Mouse (Mus musculus) midbrain, embryonic 11.5 days (tissue): ENCODE measurements around the gene Sfxn2. TPM values are rescaled to one million over a fixed set of nuclear protein-coding genes. Genes with fewer than 3 reads are reported as not detected.
"Not testable (repeated sequence)": the region's sequence is repeated elsewhere in the genome, so short reads cannot be mapped to it uniquely, and the experiment has no call there.

Experiments used
- ATAC-seq: fragments of 200-750 bp; cut with Nextera tagmentation; 2 replicates; pipeline ENCODE4 v1.8.0; 2017; ENCODE audit warnings: moderate TSS enrichment, moderate library complexity; ENCODE audit not compliant: low FRiP score
- DNase-seq: peaks from one replicate; pipeline ENCODE4 v3.0.0; 2015; ENCODE audit warnings: low spot score; ENCODE audit errors: missing footprints
- H3K27ac ChIP-seq: fragments of 300-500 bp; sonication (generic); 2 replicates; pipeline ENCODE4 v1.5.1; 2014; ENCODE audit warnings: low read depth, low read length
- H3K27me3 ChIP-seq: fragments of 300-500 bp; sonication (generic); 2 replicates; pipeline ENCODE4 v1.6.1; 2014; ENCODE audit warnings: mild to moderate bottlenecking, low read length, moderate library complexity, mixed read lengths; ENCODE audit not compliant: control insufficient read depth, insufficient read depth
- H3K36me3 ChIP-seq: fragments of 300-500 bp; sonication (generic); 2 replicates; pipeline ENCODE4 v1.6.1; 2014; ENCODE audit warnings: mild to moderate bottlenecking, low read length, moderate library complexity, mixed read lengths; ENCODE audit not compliant: control insufficient read depth, insufficient read depth
- H3K4me1 ChIP-seq: fragments of 300-500 bp; sonication (generic); 2 replicates; pipeline ENCODE4 v1.6.1; 2014; ENCODE audit warnings: low read length; ENCODE audit not compliant: control insufficient read depth, insufficient read depth
- H3K4me2 ChIP-seq: fragments of 300-500 bp; sonication (generic); 2 replicates; pipeline ENCODE4 v1.6.1; 2014; ENCODE audit warnings: mild to moderate bottlenecking, moderate library complexity
- H3K4me3 ChIP-seq: fragments of 300-500 bp; sonication (generic); 2 replicates; pipeline ENCODE4 v1.5.1; 2014; ENCODE audit warnings: low read depth, low read length
- H3K9ac ChIP-seq: fragments of 300-500 bp; sonication (generic); 2 replicates; pipeline ENCODE4 v1.6.1; 2014; ENCODE audit warnings: low read length
- H3K9me3 ChIP-seq: fragments of 300-500 bp; sonication (generic); 2 replicates; pipeline ENCODE4 v1.6.1; 2016; ENCODE audit warnings: low read length; ENCODE audit not compliant: control insufficient read depth
- WGBS: fragments of 180-500 bp; shearing (Covaris S2); extraction: QIAGEN DNeasy Blood & Tissue Kit; methylation state at CpG from one replicate; pipeline ENCODE4 v1.1.7; 2014; 5-methylcytosine and 5-hydroxymethylcytosine counted together
- polyA plus RNA-seq: library from polyadenylated mRNA; unstranded; fragments of >200 nt; fragmentation: Nextera tagmentation; extraction: Ambion mirVana; gene quantifications from 2 replicates; pipeline ENCODE4 v1.2.1, GENCODE M21; 2014

Gene Sfxn2
- polyA plus RNA-seq, 1 experiment from 2014 or later = 12.1 TPM

- H3K9me3 ChIP-seq = no peaks in the 10 kb centered on the region
- peak; percentile 85 for DNase-seq
- H3K9ac ChIP-seq = no peak overlapping the region
- H3K4me2 ChIP-seq = no peak overlapping the region
- no peak overlapping the region for H3K27ac ChIP-seq
- no peaks in the 10 kb centered on the region for H3K4me1 ChIP-seq
- no peak overlapping the region for H3K4me3 ChIP-seq
- no peaks in the 10 kb centered on the region for H3K27me3 ChIP-seq
- WGBS = 39% methylated on average over 1 of the region's 1 CpGs
- peaks cover 4% of the 10 kb centered on the region; the same call in 1 of the 2 replicates for H3K36me3 ChIP-seq
- no peak for ATAC-seq
These were observed 11.0 kb upstream of the Sfxn2 start for GRCm38 (mm10) chr19:46562132-46562531.

GRCm38 (mm10) chr19:46562581-46563515 is 10.3 kb upstream of the Sfxn2 start:
- Histone ChIP-seq H3K36me3 (peaks cover 4% of the 10 kb centered on the region; the same call in 1 of the 2 replicates), H3K9me3 (no peaks in the 10 kb centered on the region), H3K27me3 (no peaks in the 10 kb centered on the region), H3K4me1 (no peaks in the 10 kb centered on the region), H3K4me3 (no peak overlapping the region), H3K4me2 (no peak overlapping the region), H3K27ac (no peak overlapping the region), H3K9ac (no peak overlapping the region)
- DNase-seq (peak; percentile 81), ATAC-seq (no peak)
- 90% methylated on average over 14 of the region's 14 CpGs for WGBS

GRCm38 (mm10) chr19:46563603-46564002 is 9.6 kb upstream of the Sfxn2 start:
- Histone ChIP-seq H3K4me2 (no peak overlapping the region), H3K27me3 (no peaks in the 10 kb centered on the region), H3K9ac (no peak overlapping the region), H3K4me1 (no peaks in the 10 kb centered on the region), H3K36me3 (0 out of 2 replicates have a peak, but pooled peaks cover 2% of the 10 kb centered on the region), H3K4me3 (no peak overlapping the region), H3K9me3 (no peaks in the 10 kb centered on the region), H3K27ac (no peak overlapping the region)
- ATAC-seq (no peak), DNase-seq (peak; percentile 69)
- 90% methylated on average over 4 of the region's 4 CpGs for WGBS

GRCm38 (mm10) chr19:46564043-46564462 is 9.1 kb upstream of the Sfxn2 start:
- 80% methylated on average over 14 of the region's 14 CpGs for WGBS
- ATAC-seq = no peak
- peak; percentile 77 for DNase-seq

GRCm38 (mm10) chr19:46571211-46571877 is 1.8 kb upstream of the Sfxn2 start:
- H3K27ac ChIP-seq, H3K36me3 ChIP-seq, H3K9ac ChIP-seq, H3K4me1 ChIP-seq, H3K9me3 ChIP-seq, ATAC-seq, H3K27me3 ChIP-seq: not testable (repeated sequence)
- peak overlapping the region; percentile 73; the same call in 1 of the 2 replicates for H3K4me3 ChIP-seq
- peak; percentile 2 for DNase-seq
- 85% methylated on average over 3 of the region's 3 CpGs for WGBS
- H3K4me2 ChIP-seq = peak overlapping the region; percentile 65

More at GRCm38 (mm10) chr19:46564043-46564462, 9.1 kb upstream of the Sfxn2 start:
- Histone ChIP-seq H3K9ac (no peak overlapping the region), H3K4me3 (no peak overlapping the region), H3K4me2 (no peak overlapping the region), H3K36me3 (0 out of 2 replicates have a peak, but pooled peaks cover 2% of the 10 kb centered on the region), H3K9me3 (no peaks in the 10 kb centered on the region), H3K4me1 (no peaks in the 10 kb centered on the region), H3K27me3 (no peaks in the 10 kb centered on the region), H3K27ac (no peak overlapping the region)

- WGBS = 24% methylated on average over 10 of the region's 10 CpGs
- DNase-seq = peak; percentile 90
- Histone ChIP-seq H3K27me3 (no peaks in the 10 kb centered on the region), H3K36me3 (0 out of 2 replicates have a peak, but pooled peaks cover 2% of the 10 kb centered on the region), H3K4me2 (peak overlapping the region; percentile 65), H3K4me1 (peaks cover 9% of the 10 kb centered on the region; the same call in 1 of the 2 replicates), H3K4me3 (peak overlapping the region; percentile 73), H3K27ac (no peak overlapping the region), H3K9me3 (no peaks in the 10 kb centered on the region), H3K9ac (peak overlapping the region; percentile 81)
- no peak for ATAC-seq
These were observed 1.3 kb upstream of the Sfxn2 start for GRCm38 (mm10) chr19:46571878-46572244.

- Histone ChIP-seq H3K4me3 (peak overlapping the region; percentile 73), H3K27me3 (no peaks in the 10 kb centered on the region), H3K4me2 (peak overlapping the region; percentile 65), H3K4me1 (peaks cover 9% of the 10 kb centered on the region; the same call in 1 of the 2 replicates), H3K9ac (peak overlapping the region; percentile 81), H3K9me3 (no peaks in the 10 kb centered on the region), H3K27ac (peak overlapping the region; percentile 63), H3K36me3 (0 out of 2 replicates have a peak, but pooled peaks cover under 1% of the 10 kb centered on the region)
- no peak for ATAC-seq
- DNase-seq = no peak
- WGBS = under 1% methylated on average over 17 of the region's 17 CpGs
These were observed 617 bp upstream of the Sfxn2 start for GRCm38 (mm10) chr19:46572548-46572947.

- no peaks in the 10 kb centered on the region for H3K9me3 ChIP-seq
- peak overlapping the region; percentile 73 for H3K4me3 ChIP-seq
- H3K9ac ChIP-seq = peak overlapping the region; percentile 71
- H3K4me2 ChIP-seq = peak overlapping the region; percentile 65
- no peak overlapping the region for H3K27ac ChIP-seq
- peaks cover 9% of the 10 kb centered on the region; the same call in 1 of the 2 replicates for H3K4me1 ChIP-seq
- ATAC-seq (no peak), DNase-seq (no peak)
- 52% methylated on average over 6 of the region's 6 CpGs for WGBS
- H3K27me3 ChIP-seq = no peaks in the 10 kb centered on the region
- no peaks in the 10 kb centered on the region for H3K36me3 ChIP-seq
These were observed 825 bp downstream of the Sfxn2 start for GRCm38 (mm10) chr19:46573990-46574389.
